Mouse (Mus musculus) heart, postnatal 0 days (tissue): ENCODE results near the gene 6030408B16Rik.

Experiments
- CTCF ChIP-seq: IDR thresholded peaks from 2 replicates; pipeline ENCODE4 v1.5.1; 2016; ENCODE audit warnings: antibody characterized with exemption, control low read depth, low read depth
- EP300 ChIP-seq: IDR thresholded peaks from 2 replicates; pipeline ENCODE4 v1.6.1; 2016; ENCODE audit warnings: antibody characterized with exemption, low read depth

- TF ChIP-seq EP300 (no peak), CTCF (no peak)
Observed at GRCm38 (mm10) chr15:101306459-101306858, 13.4 kb downstream of the 6030408B16Rik start.
